ENCODE assay signal across 9 mouse cellular contexts in the genomic region with DNA sequence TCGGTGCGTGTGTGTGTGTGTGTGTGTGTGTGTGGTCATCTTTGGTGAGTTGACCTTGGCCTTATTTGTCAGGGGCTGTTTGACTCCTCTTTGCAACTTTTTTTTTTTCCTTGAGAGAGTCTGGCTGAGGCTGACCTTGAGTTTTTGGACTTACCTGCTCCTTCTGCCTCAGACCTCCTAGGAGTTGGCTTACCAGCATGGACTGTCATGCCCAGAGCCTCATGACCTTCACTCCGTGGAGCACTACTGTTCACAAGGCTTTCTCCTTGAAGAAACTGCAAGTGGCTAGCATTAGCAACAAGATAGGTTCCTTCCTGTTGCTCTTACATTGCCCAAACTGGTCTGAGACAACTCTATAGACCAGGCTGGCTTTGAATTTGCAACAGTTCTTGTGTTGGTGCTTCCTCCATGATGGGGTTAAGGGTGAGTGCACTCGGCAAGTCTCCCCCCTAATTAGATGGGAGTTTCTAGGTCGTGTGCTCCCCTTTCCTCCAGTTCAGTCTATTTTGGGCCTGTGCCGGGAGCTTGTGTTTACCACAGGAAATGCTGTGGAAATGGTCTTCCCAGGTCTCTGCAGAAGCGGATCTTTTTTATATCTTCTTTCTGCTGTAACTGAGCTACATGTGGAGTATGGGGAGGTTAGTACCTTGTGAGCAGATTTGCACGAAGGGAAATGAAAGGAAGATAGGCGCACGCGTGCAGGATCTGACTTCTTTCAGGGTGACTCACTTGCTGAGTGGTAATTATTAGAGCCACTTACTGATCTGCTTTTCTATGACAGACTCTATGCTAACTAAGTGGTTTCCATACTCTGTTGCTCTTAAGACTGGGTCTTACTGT. TPM values are rescaled to one million over a fixed set of nuclear protein-coding genes. Genes with fewer than 3 reads are reported as not detected.
DNase-seq lines count a peak whose midpoint lies in the region; ATAC-seq lines count a peak whose summit lies in the region.
"Had no signal": no experiment of that assay in that cellular context is flagged by ENCODE, and none has a peak within 500 bp of the region (broad histone marks: within the 10 kb centered on the region; RNA-seq: fewer than 3 reads in every experiment).

No protein-coding gene starts in this region.

- WGBS in hindbrain, embryonic 14.5 days = 91% methylated on average over 11 of the region's 11 CpGs
- WGBS in hindbrain, embryonic 16.5 days = 88% methylated on average over 11 of the region's 11 CpGs

- intact Hi-C loops in heart, postnatal 36 days (cut with DNase I) = loop anchor here (5.0 kb wide), 2 partner anchors 56 to 76 kb away; a partner anchor contains a TSS

- DNase-seq in hindbrain, embryonic 14.5 days (ENCODE audit: low spot score) = no peak
- DNase-seq in adrenal gland, adult 2 months = peak; percentile 59
- DNase-seq in heart, postnatal 36 days = peak; percentile 10 to 37
- DNase-seq in thymus, postnatal 14 days = no peak
- DNase-seq in right cerebral cortex, postnatal 14 days = no peak

- no peak overlapping the region for H3K9ac ChIP-seq in hindbrain, embryonic 14.5 days
- H3K9ac ChIP-seq in hindbrain, embryonic 16.5 days (ENCODE audit: low read depth, low read length) = no peak overlapping the region
- H3K9ac ChIP-seq: neural tube, embryonic 12.5 days had no signal

- peaks cover 52% of the 10 kb centered on the region for H3K36me3 ChIP-seq in hindbrain, embryonic 14.5 days (replicated peaks; ENCODE audit: control insufficient read depth, insufficient read depth)
- peaks cover 6% of the 10 kb centered on the region; the same call in 1 of the 2 replicates for H3K36me3 ChIP-seq in hindbrain, embryonic 16.5 days (ENCODE audit: control insufficient read depth, insufficient read depth, low read length)

- H3K4me3 ChIP-seq in hindbrain, embryonic 14.5 days (replicated peaks; ENCODE audit: low read length) = no peak overlapping the region
- H3K4me3 ChIP-seq in hindbrain, embryonic 16.5 days (ENCODE audit: low read length) = no peak overlapping the region
- H3K4me3 ChIP-seq: neural tube, embryonic 12.5 days had no signal

- ATAC-seq in hindbrain, embryonic 14.5 days (ENCODE audit: low FRiP score) = no peak
- ATAC-seq in hindbrain, embryonic 16.5 days = no peak
- ATAC-seq in megakaryocyte, adult 5-6 weeks (ENCODE audit: poor library complexity, severe bottlenecking) = peak; percentile 51; the same call in 1 of the 2 replicates
- ATAC-seq in erythroid progenitor cell, adult 5-6 weeks (replicated peaks; ENCODE audit: low FRiP score, poor library complexity, severe bottlenecking) = no peak

- no peak overlapping the region for H3K4me2 ChIP-seq in hindbrain, embryonic 14.5 days (replicated peaks)
- no peak overlapping the region for H3K4me2 ChIP-seq in hindbrain, embryonic 16.5 days (ENCODE audit: low read length)
- H3K4me2 ChIP-seq: neural tube, embryonic 12.5 days had no signal

- H3K9me3 ChIP-seq in hindbrain, embryonic 14.5 days (ENCODE audit: control insufficient read depth, low read length) = no peaks in the 10 kb centered on the region
- no peaks in the 10 kb centered on the region for H3K9me3 ChIP-seq in hindbrain, embryonic 16.5 days (ENCODE audit: control insufficient read depth, low read length)
- H3K9me3 ChIP-seq: neural tube, embryonic 12.5 days had no signal

- no peaks in the 10 kb centered on the region; the same call in 1 of the 2 replicates for H3K4me1 ChIP-seq in hindbrain, embryonic 14.5 days (replicated peaks; ENCODE audit: control insufficient read depth, insufficient read depth, low read length)
- peaks cover 3% of the 10 kb centered on the region for H3K4me1 ChIP-seq in hindbrain, embryonic 16.5 days (ENCODE audit: control insufficient read depth, insufficient read depth, low read depth, low read length)

- H3K27me3 ChIP-seq in hindbrain, embryonic 14.5 days (ENCODE audit: control insufficient read depth, insufficient read depth, low read length) = no peaks in the 10 kb centered on the region
- H3K27me3 ChIP-seq in hindbrain, embryonic 16.5 days (replicated peaks; ENCODE audit: control insufficient read depth, insufficient read depth, low read length) = no peaks in the 10 kb centered on the region
- H3K27me3 ChIP-seq: neural tube, embryonic 12.5 days had no signal

- peak overlapping the region; percentile 45; the same call in 1 of the 2 replicates for H3K27ac ChIP-seq in hindbrain, embryonic 14.5 days
- no peak overlapping the region for H3K27ac ChIP-seq in hindbrain, embryonic 16.5 days (ENCODE audit: low read depth, low read length)
- H3K27ac ChIP-seq: neural tube, embryonic 12.5 days had no signal

RNA-seq across cellular contexts. Expression of a gene that starts 54.0 kb away (rescaled TPM):
- polyA plus RNA-seq in hindbrain, embryonic 14.5 days (2014; fragmentation: Nextera tagmentation; extraction: Ambion mirVana) = 5.8 and 8.0 TPM in 2 replicates
- polyA plus RNA-seq in hindbrain, embryonic 16.5 days (2015; fragmentation: Nextera tagmentation; extraction: Ambion mirVana) = 6.2 and 6.8 TPM in 2 replicates
- total RNA-seq in adrenal gland, adult 2 months (2021) = 1 to 10 TPM; 1.7 to 2.2 TPM
- polyA plus RNA-seq in adrenal gland, adult 2 months (2012; rRNA removed) = 0.59 and 0.65 TPM in 2 replicates
- 1 to 10 TPM in 1 of 2 experiments, under 1 TPM in 1; 0.98 to 1.1 TPM for total RNA-seq in heart, postnatal 36 days (2021)
- 3.6 and 6.2 TPM in 2 replicates for total RNA-seq in megakaryocyte, adult 5-6 weeks (2015)
- 16.2 and 24.5 TPM in 2 replicates for total RNA-seq in megakaryocyte, adult 5-6 weeks (2017)
- 5.4 TPM in 1 of 2 replicates, not detected in the other for total RNA-seq in erythroid progenitor cell, adult 5-6 weeks (2015; ENCODE audit: low replicate concordance)
- 3.1 TPM in 1 of 2 replicates, not detected in the other for total RNA-seq in erythroid progenitor cell, adult 5-6 weeks (2017; ENCODE audit: low replicate concordance)

RNA-seq across cellular contexts. Expression of a gene that starts 54.4 kb away (rescaled TPM):
- 93.0 and 104 TPM in 2 replicates for polyA plus RNA-seq in hindbrain, embryonic 14.5 days (2014; fragmentation: Nextera tagmentation; extraction: Ambion mirVana)
- polyA plus RNA-seq in hindbrain, embryonic 16.5 days (2015; fragmentation: Nextera tagmentation; extraction: Ambion mirVana) = 77.3 and 84.0 TPM in 2 replicates
- total RNA-seq in adrenal gland, adult 2 months (2021) = 100 to 1,000 TPM; 106 to 129 TPM
- 580 and 627 TPM in 2 replicates for polyA plus RNA-seq in adrenal gland, adult 2 months (2012; rRNA removed)
- 10 to 100 TPM; 83.0 to 88.0 TPM for total RNA-seq in heart, postnatal 36 days (2021)
- 5.8 and 11.9 TPM in 2 replicates for total RNA-seq in megakaryocyte, adult 5-6 weeks (2015)
- 8.7 and 11.8 TPM in 2 replicates for total RNA-seq in megakaryocyte, adult 5-6 weeks (2017)
- total RNA-seq in erythroid progenitor cell, adult 5-6 weeks (2015; ENCODE audit: low replicate concordance) = 3.8 TPM in 1 of 2 replicates, not detected in the other
- 1.4 and 2.8 TPM in 2 replicates for total RNA-seq in erythroid progenitor cell, adult 5-6 weeks (2017; ENCODE audit: low replicate concordance)

Comparison
In these comparisons a context has a peak if more than half of its experiments do, and no peak if none do; other contexts are left out.
1. DNase-seq: peak in adrenal gland, adult 2 months (single experiment) and heart, postnatal 36 days (2 of 2); none in hindbrain, embryonic 14.5 days (single experiment), thymus, postnatal 14 days (single experiment) and right cerebral cortex, postnatal 14 days (single experiment).
2. RNA of a gene that starts 54.4 kb away (total RNA-seq): 106 to 129 TPM in adrenal gland, adult 2 months and 83.0 to 88.0 TPM in heart, postnatal 36 days; 5.8 to 11.9 TPM in megakaryocyte, adult 5-6 weeks and 1.4 to 3.8 TPM in erythroid progenitor cell, adult 5-6 weeks; every median in the first group is over 4 times any median in the second.